Comparison of ENCODE assay signal across 9 mouse cellular contexts in the genomic region with DNA sequence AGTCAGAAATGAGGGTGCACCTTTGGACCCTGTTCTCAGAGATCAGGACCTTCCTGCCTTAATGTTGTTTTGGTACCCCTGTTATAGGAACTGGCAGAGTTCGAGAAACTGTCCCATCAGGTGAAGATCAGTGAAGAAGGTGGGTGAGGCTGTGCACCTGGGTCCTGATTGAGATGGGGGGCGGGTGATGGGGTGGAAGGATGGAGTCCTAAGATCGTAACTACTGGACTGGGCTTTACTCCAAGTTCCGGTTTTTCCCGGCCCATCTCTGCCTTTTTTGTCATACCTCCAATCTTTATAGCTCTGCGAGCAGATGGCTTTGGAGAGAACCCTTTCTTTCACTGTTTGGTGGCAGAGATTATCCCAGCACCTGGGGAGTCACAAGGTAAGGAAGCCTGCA. TPM values are rescaled to one million over a fixed set of nuclear protein-coding genes. Genes with fewer than 3 reads are reported as not detected.
A peak's percentile ranks its signal among the peaks of the same experiment; 100 is the strongest.
DNase-seq lines count a peak whose midpoint lies in the region; ATAC-seq and TF ChIP-seq lines count a peak whose summit lies in the region.
"Had no signal": no experiment of that assay in that cellular context is flagged by ENCODE, and none has a peak within 500 bp of the region (broad histone marks: within the 10 kb centered on the region; RNA-seq: fewer than 3 reads in every experiment).

No protein-coding gene starts in this region.

- TF ChIP-seq CTCF in cerebellum, adult 2 months (IDR thresholded peaks at IDR 0.05; ENCODE audit: borderline replicate concordance, insufficient read depth, low read depth, low read length): no peak
- no peak for TF ChIP-seq CTCF in ES-Bruce4 (IDR thresholded peaks at IDR 0.05; ENCODE audit: low read depth, low read length)

- TF ChIP-seq POLR2A in cerebellum, adult 2 months (IDR thresholded peaks at IDR 0.05; ENCODE audit: borderline replicate concordance, insufficient read depth, low read length): no peak
- no peak for TF ChIP-seq POLR2A in ES-Bruce4 (IDR thresholded peaks at IDR 0.05; ENCODE audit: insufficient read depth, low read length)

- 3% methylated on average over 6 of the region's 6 CpGs for WGBS in cerebellum, adult 2 months
- 25% methylated on average over 6 of the region's 6 CpGs for WGBS in forebrain, embryonic 15.5 days
- 47% methylated on average over 6 of the region's 6 CpGs for WGBS in liver, embryonic 11.5 days

- peak; percentile 63 to 74 for DNase-seq in cerebellum, adult 2 months
- no peak for DNase-seq in liver, embryonic 11.5 days (ENCODE audit: low spot score)
- DNase-seq in frontal cortex, adult 2 months (ENCODE audit: extremely low spot score in 1 of 2, low spot score in 1 of 2): no peak
- DNase-seq in left cerebral cortex, adult 18-20 months (ENCODE audit: low spot score in 2 of 2): no peak
- DNase-seq in ovary, postnatal 14 days (ENCODE audit: low spot score): no peak

- TF ChIP-seq EP300 in ES-Bruce4 (IDR thresholded peaks at IDR 0.05; ENCODE audit: insufficient read depth, low read depth, low read length): no peak

- H3K4me2 ChIP-seq in forebrain, embryonic 15.5 days (replicated peaks): peak overlapping the region; percentile 73
- H3K4me2 ChIP-seq in liver, embryonic 11.5 days: peak overlapping the region; percentile 85

- H3K36me3 ChIP-seq in ES-Bruce4 (ENCODE audit: control insufficient read depth, insufficient read depth, low read length, poor library complexity, severe bottlenecking): no peaks in the 10 kb centered on the region
- no peaks in the 10 kb centered on the region for H3K36me3 ChIP-seq in forebrain, embryonic 15.5 days
- H3K36me3 ChIP-seq in liver, embryonic 11.5 days (ENCODE audit: control insufficient read depth, insufficient read depth, low read length): no peaks in the 10 kb centered on the region

- peak overlapping the region; percentile 77 for H3K27ac ChIP-seq in cerebellum, adult 2 months (ENCODE audit: insufficient read depth, low read length)
- no peak overlapping the region for H3K27ac ChIP-seq in ES-Bruce4 (ENCODE audit: insufficient read depth, low read length)
- H3K27ac ChIP-seq in forebrain, embryonic 15.5 days (replicated peaks): peak overlapping the region; percentile 67
- peak overlapping the region; percentile 56 for H3K27ac ChIP-seq in liver, embryonic 11.5 days (ENCODE audit: low read depth, low read length)

- H3K4me1 ChIP-seq in cerebellum, adult 2 months (ENCODE audit: control insufficient read depth, insufficient read depth, low read length): peaks cover 9% of the 10 kb centered on the region; the same call in 1 of the 2 replicates
- H3K4me1 ChIP-seq in ES-Bruce4 (ENCODE audit: control insufficient read depth, insufficient read depth, low read length): no peaks in the 10 kb centered on the region
- peaks cover 17% of the 10 kb centered on the region for H3K4me1 ChIP-seq in forebrain, embryonic 15.5 days
- peaks cover 26% of the 10 kb centered on the region for H3K4me1 ChIP-seq in liver, embryonic 11.5 days (replicated peaks; ENCODE audit: control insufficient read depth, insufficient read depth, low read length)

- H3K9me3 ChIP-seq in ES-Bruce4 (replicated peaks; ENCODE audit: control insufficient read depth, insufficient read depth, low read length, poor library complexity, severe bottlenecking): no peaks in the 10 kb centered on the region
- H3K9me3 ChIP-seq in forebrain, embryonic 15.5 days: no peaks in the 10 kb centered on the region
- no peaks in the 10 kb centered on the region for H3K9me3 ChIP-seq in liver, embryonic 11.5 days (ENCODE audit: control insufficient read depth, low read length)

- H3K27me3 ChIP-seq in cerebellum, adult 2 months (ENCODE audit: control insufficient read depth, insufficient read depth, low read length): no peaks in the 10 kb centered on the region
- H3K27me3 ChIP-seq in ES-Bruce4 (ENCODE audit: control insufficient read depth, insufficient read depth, low read length, poor library complexity, severe bottlenecking): no peaks in the 10 kb centered on the region
- H3K27me3 ChIP-seq in forebrain, embryonic 15.5 days: no peaks in the 10 kb centered on the region
- H3K27me3 ChIP-seq in liver, embryonic 11.5 days (replicated peaks; ENCODE audit: control insufficient read depth, insufficient read depth, low read length): no peaks in the 10 kb centered on the region

- peak overlapping the region; percentile 55 for H3K9ac ChIP-seq in ES-Bruce4 (ENCODE audit: low read depth, poor library complexity, severe bottlenecking)
- H3K9ac ChIP-seq in forebrain, embryonic 15.5 days (replicated peaks): peak overlapping the region; percentile 70
- H3K9ac ChIP-seq in liver, embryonic 11.5 days (ENCODE audit: low read depth, low read length): peak overlapping the region; percentile 72

- no peak for ATAC-seq in cerebellum, adult (ENCODE audit: insufficient number of reproducible peaks, low FRiP score, low TSS enrichment)
- no peak for ATAC-seq in forebrain, embryonic 15.5 days (replicated peaks)
- ATAC-seq in liver, embryonic 11.5 days (replicated peaks; ENCODE audit: low FRiP score): no peak

- peak overlapping the region; percentile 97 for H3K4me3 ChIP-seq in cerebellum, adult 2 months (replicated peaks; ENCODE audit: insufficient read depth, low read depth, low read length)
- peak overlapping the region; percentile 71 for H3K4me3 ChIP-seq in ES-Bruce4 (ENCODE audit: low read depth, low read length)
- H3K4me3 ChIP-seq in forebrain, embryonic 15.5 days: peak overlapping the region; percentile 52
- H3K4me3 ChIP-seq in liver, embryonic 11.5 days (ENCODE audit: low read depth, low read length): peak overlapping the region; percentile 63

RNA-seq across cellular contexts. Expression of a gene that starts 0.6 kb away (rescaled TPM):
- 32.4 and 33.5 TPM in 2 replicates for polyA plus RNA-seq in cerebellum, adult 2 months (2012; rRNA removed)
- 9.1 and 9.6 TPM in 2 replicates for polyA plus RNA-seq in ES-Bruce4 (2011; ENCODE audit: insufficient read depth, insufficient read length, low read depth, missing spikeins)
- polyA plus RNA-seq in forebrain, embryonic 15.5 days (2015; fragmentation: Nextera tagmentation; extraction: Ambion mirVana): 22.9 and 25.2 TPM in 2 replicates
- polyA plus RNA-seq in liver, embryonic 11.5 days (2014; fragmentation: Nextera tagmentation; extraction: Ambion mirVana): 16.7 and 18.0 TPM in 2 replicates
- polyA plus RNA-seq in frontal cortex, adult 2 months (2012; rRNA removed): 20.3 and 26.3 TPM in 2 replicates
- 1 to 10 TPM; 8.5 to 9.5 TPM for total RNA-seq in left cerebral cortex, adult 18-20 months (2021)

RNA-seq across cellular contexts. Expression of a gene that starts 4.7 kb away (rescaled TPM):
- 0.11 TPM in 2 replicates for polyA plus RNA-seq in cerebellum, adult 2 months (2012; rRNA removed)
- not detected in 2 replicates for polyA plus RNA-seq in ES-Bruce4 (2011; ENCODE audit: insufficient read depth, insufficient read length, low read depth, missing spikeins)
- polyA plus RNA-seq in forebrain, embryonic 15.5 days (2015; fragmentation: Nextera tagmentation; extraction: Ambion mirVana): not detected in 2 replicates
- polyA plus RNA-seq in liver, embryonic 11.5 days (2014; fragmentation: Nextera tagmentation; extraction: Ambion mirVana): 42.9 and 43.8 TPM in 2 replicates
- 0.11 and 0.16 TPM in 2 replicates for polyA plus RNA-seq in frontal cortex, adult 2 months (2012; rRNA removed)
- total RNA-seq in left cerebral cortex, adult 18-20 months (2021): not detected
- polyA plus RNA-seq: gonadal fat pad, adult 2 months had no signal

RNA-seq across cellular contexts. Expression of a gene that starts 10.4 kb away (rescaled TPM):
- polyA plus RNA-seq in cerebellum, adult 2 months (2012; rRNA removed): 176 and 183 TPM in 2 replicates
- 170 and 173 TPM in 2 replicates for polyA plus RNA-seq in ES-Bruce4 (2011; ENCODE audit: insufficient read depth, insufficient read length, low read depth, missing spikeins)
- 41.0 and 46.1 TPM in 2 replicates for polyA plus RNA-seq in forebrain, embryonic 15.5 days (2015; fragmentation: Nextera tagmentation; extraction: Ambion mirVana)
- polyA plus RNA-seq in liver, embryonic 11.5 days (2014; fragmentation: Nextera tagmentation; extraction: Ambion mirVana): 22.8 and 26.2 TPM in 2 replicates
- polyA plus RNA-seq in frontal cortex, adult 2 months (2012; rRNA removed): 136 and 154 TPM in 2 replicates
- 100 to 1,000 TPM; 148 TPM for total RNA-seq in left cerebral cortex, adult 18-20 months (2021)

RNA-seq across cellular contexts. Expression of a gene that starts 16.7 kb away (rescaled TPM):
- 890 and 950 TPM in 2 replicates for polyA plus RNA-seq in cerebellum, adult 2 months (2012; rRNA removed)
- 20.4 and 24.0 TPM in 2 replicates for polyA plus RNA-seq in ES-Bruce4 (2011; ENCODE audit: insufficient read depth, insufficient read length, low read depth, missing spikeins)
- polyA plus RNA-seq in forebrain, embryonic 15.5 days (2015; fragmentation: Nextera tagmentation; extraction: Ambion mirVana): 22.2 and 25.9 TPM in 2 replicates
- 76.2 and 79.5 TPM in 2 replicates for polyA plus RNA-seq in liver, embryonic 11.5 days (2014; fragmentation: Nextera tagmentation; extraction: Ambion mirVana)
- polyA plus RNA-seq in frontal cortex, adult 2 months (2012; rRNA removed): 324 and 357 TPM in 2 replicates
- 100 to 1,000 TPM; 392 to 424 TPM for total RNA-seq in left cerebral cortex, adult 18-20 months (2021)

RNA-seq across cellular contexts. Expression of a gene that starts 32.7 kb away (rescaled TPM):
- polyA plus RNA-seq in cerebellum, adult 2 months (2012; rRNA removed): not detected in 2 replicates
- polyA plus RNA-seq in ES-Bruce4 (2011; ENCODE audit: insufficient read depth, insufficient read length, low read depth, missing spikeins): 45.2 and 48.1 TPM in 2 replicates
- polyA plus RNA-seq in forebrain, embryonic 15.5 days (2015; fragmentation: Nextera tagmentation; extraction: Ambion mirVana): not detected in 2 replicates
- polyA plus RNA-seq in liver, embryonic 11.5 days (2014; fragmentation: Nextera tagmentation; extraction: Ambion mirVana): not detected in 2 replicates
- polyA plus RNA-seq in frontal cortex, adult 2 months (2012; rRNA removed): 0.34 TPM in 1 of 2 replicates, not detected in the other
- total RNA-seq in left cerebral cortex, adult 18-20 months (2021): not detected

Comparison
In these comparisons a context has a peak if more than half of its experiments do, and no peak if none do; other contexts are left out.
1. DNase-seq: peak in cerebellum, adult 2 months (2 of 2); none in liver, embryonic 11.5 days (single experiment), frontal cortex, adult 2 months (0 of 2), left cerebral cortex, adult 18-20 months (0 of 2) and ovary, postnatal 14 days (single experiment).
2. RNA of a gene that starts 4.7 kb away (polyA plus RNA-seq): 42.9 to 43.8 TPM in liver, embryonic 11.5 days; 0.11 to 0.16 TPM in frontal cortex, adult 2 months, 0.11 TPM in cerebellum, adult 2 months, not detected in ES-Bruce4 and not detected in forebrain, embryonic 15.5 days; every median in the first group is over 10 times any median in the second.
3. Peak in every context shown above with its lines, with median percentiles within 50 percentile points of each other: H3K4me3 ChIP-seq and H3K9ac ChIP-seq.